Mouse (Mus musculus): ENCODE data around the gene Chrng. TPM values are rescaled to one million over a fixed set of nuclear protein-coding genes. Genes with fewer than 3 reads are reported as not detected.

The Chrng gene
- total RNA-seq, 1 experiment from 2014 or later: not detected

GRCm38 (mm10) chr1:87252040-87252609 lies 47.7 kb downstream of the Chrng start:
- DNase-seq: no peak

- DNase-seq: no peak
Observed at GRCm38 (mm10) chr1:87255173-87255572, 50.7 kb downstream of the Chrng start.

- DNase-seq: peak; percentile 71
Observed at GRCm38 (mm10) chr1:87257691-87258090, 53.2 kb downstream of the Chrng start.

- DNase-seq: peak; percentile 80
Observed at GRCm38 (mm10) chr1:87258484-87258883, 54.0 kb downstream of the Chrng start.

GRCm38 (mm10) chr1:87259316-87259715 lies 54.9 kb downstream of the Chrng start:
- DNase-seq: no peak

Other genes starting within 250 kb of the Chrng start
- gene Alppl2, start 114.7 kb upstream of the Chrng start, total RNA-seq (2021): not detected in 2 replicates
- not detected in 2 replicates for gene Alpi, start 103.1 kb upstream of the Chrng start, total RNA-seq (2021)
- gene Akp3, start 79.7 kb upstream of the Chrng start, total RNA-seq (2021): not detected in 2 replicates
- 0.70 and 2.6 TPM in 2 replicates for gene Ecel1, start 48.1 kb upstream of the Chrng start, total RNA-seq (2021)
- not detected in 2 replicates for gene Prss56, start 21.3 kb upstream of the Chrng start, total RNA-seq (2021)
- not detected in 2 replicates for gene Chrnd, start 14.1 kb upstream of the Chrng start, total RNA-seq (2021)
- gene Eif4e2, start 9.3 kb downstream of the Chrng start, total RNA-seq (2021): 94.4 and 104 TPM in 2 replicates
- 245 and 250 TPM in 2 replicates for gene Efhd1, start 59.7 kb downstream of the Chrng start, total RNA-seq (2021)
- gene Gigyf2, start 122.3 kb downstream of the Chrng start, total RNA-seq (2021): 81.4 and 83.4 TPM in 2 replicates
- gene Kcnj13, start 190.1 kb downstream of the Chrng start, total RNA-seq (2021): 0.38 TPM in 1 of 2 replicates, not detected in the other

Data from adrenal gland, postnatal 14 days (tissue).